Mouse (Mus musculus) v-Abl transformed pro-B cells (cell line): Measurements from ENCODE around the gene Gp1ba.

Source experiments
- in situ Hi-C, 2 experiments: fragments of 400-800 bp; cut with MboI; formaldehyde crosslinking; loops; one replicate each; pipeline ENCODE4 v1.15.1; 2025; ENCODE audit not compliant: unreplicated experiment in 2 of 2

Gp1ba gene

GRCm38 (mm10) chr11:70650322-70651175 is 11.6 kb downstream of the Gp1ba start:
- in situ Hi-C loops, result loop anchor here in 1 of 2 experiments (25.0 kb wide), 1 partner anchor 1238 kb away; the partner anchor contains the start of gene Kdm6b

GRCm38 (mm10) chr11:70651391-70651790 is 12.5 kb downstream of the Gp1ba start:
- in situ Hi-C loops, result loop anchor here in 1 of 2 experiments (25.0 kb wide), 1 partner anchor 1239 kb away; the partner anchor contains the start of gene Kdm6b

GRCm38 (mm10) chr11:70652029-70652883 is 13.3 kb downstream of the Gp1ba start:
- in situ Hi-C loops, result loop anchor here in 1 of 2 experiments (25.0 kb wide), 1 partner anchor 1240 kb away; the partner anchor contains the start of gene Kdm6b

- in situ Hi-C loops, result loop anchor here in 1 of 2 experiments (25.0 kb wide), 1 partner anchor 1241 kb away; the partner anchor contains the start of gene Kdm6b
These were observed 14.0 kb downstream of the Gp1ba start for GRCm38 (mm10) chr11:70652884-70653344.

- in situ Hi-C loops, result loop anchor here in 1 of 2 experiments (25.0 kb wide), 1 partner anchor 1241 kb away; the partner anchor contains the start of gene Kdm6b
These were observed 14.6 kb downstream of the Gp1ba start for GRCm38 (mm10) chr11:70653345-70654197.

- in situ Hi-C loops, result loop anchor here in 1 of 2 experiments (25.0 kb wide), 1 partner anchor 1242 kb away; the partner anchor contains the start of gene Kdm6b
These were observed 15.4 kb downstream of the Gp1ba start, which contains the start of gene Pfn1 for GRCm38 (mm10) chr11:70654198-70654922. Gene Pfn1 (minus strand): TSS chr11:70654644.

GRCm38 (mm10) chr11:70654923-70655570 is 16.1 kb downstream of the Gp1ba start:
- in situ Hi-C loops, result loop anchor here in 1 of 2 experiments (25.0 kb wide), 1 partner anchor 1243 kb away; the partner anchor contains the start of gene Kdm6b

- in situ Hi-C loops, result loop anchor here in 1 of 2 experiments (25.0 kb wide), 1 partner anchor 1244 kb away; the partner anchor contains the start of gene Kdm6b
These were observed 16.9 kb downstream of the Gp1ba start for GRCm38 (mm10) chr11:70655571-70656455.

- in situ Hi-C loops, result loop anchor here in 1 of 2 experiments (25.0 kb wide), 1 partner anchor 1244 kb away; the partner anchor contains the start of gene Kdm6b
These were observed 17.6 kb downstream of the Gp1ba start for GRCm38 (mm10) chr11:70656456-70656927.

- in situ Hi-C loops, result loop anchor here in 1 of 2 experiments (25.0 kb wide), 1 partner anchor 1245 kb away; the partner anchor contains the start of gene Kdm6b
These were observed 18.0 kb downstream of the Gp1ba start, which contains the start of gene Eno3 for GRCm38 (mm10) chr11:70656964-70657363. Gene Eno3 (plus strand): TSS chr11:70657202.

- in situ Hi-C loops, result loop anchor here in 1 of 2 experiments (25.0 kb wide), 1 partner anchor 1245 kb away; the partner anchor contains the start of gene Kdm6b
These were observed 18.7 kb downstream of the Gp1ba start for GRCm38 (mm10) chr11:70657573-70657972.

- in situ Hi-C loops, result loop anchor here in 1 of 2 experiments (25.0 kb wide), 1 partner anchor 1246 kb away; the partner anchor contains the start of gene Kdm6b
These were observed 19.1 kb downstream of the Gp1ba start for GRCm38 (mm10) chr11:70657991-70658390.

GRCm38 (mm10) chr11:70658521-70658920 is 19.6 kb downstream of the Gp1ba start:
- in situ Hi-C loops, result loop anchor here in 1 of 2 experiments (25.0 kb wide), 1 partner anchor 1246 kb away; the partner anchor contains the start of gene Kdm6b

GRCm38 (mm10) chr11:70658942-70659341 is 20.0 kb downstream of the Gp1ba start:
- in situ Hi-C loops, result loop anchor here in 1 of 2 experiments (25.0 kb wide), 1 partner anchor 1247 kb away; the partner anchor contains the start of gene Kdm6b

- in situ Hi-C loops, result loop anchor here in 1 of 2 experiments (25.0 kb wide), 1 partner anchor 1248 kb away; the partner anchor contains the start of gene Kdm6b
These were observed 21.6 kb downstream of the Gp1ba start for GRCm38 (mm10) chr11:70660571-70660970.

GRCm38 (mm10) chr11:70663101-70663500 is 24.2 kb downstream of the Gp1ba start:
- in situ Hi-C loops, result loop anchor here in 1 of 2 experiments (25.0 kb wide), 1 partner anchor 1251 kb away; the partner anchor contains the start of gene Kdm6b
